Mouse (Mus musculus): ENCODE measurements at regions not wholly inside any gene's neighbourhood (a gene's known extent, or its start where the extent isn't known, plus 50 kb on each side); places are given as distances from the start of the nearest gene placed in this dataset.
"Not testable (repeated sequence)": the region's sequence is repeated elsewhere in the genome, so short reads cannot be mapped to it uniquely, and the experiment has no call there.

- not testable (repeated sequence) for ATAC-seq
- WGBS, result 76% methylated on average over 2 of the region's 7 CpGs
Measured at GRCm38 (mm10) chr6:47679946-47680345, 84.8 kb upstream of the Ezh2 start.

DNA sequence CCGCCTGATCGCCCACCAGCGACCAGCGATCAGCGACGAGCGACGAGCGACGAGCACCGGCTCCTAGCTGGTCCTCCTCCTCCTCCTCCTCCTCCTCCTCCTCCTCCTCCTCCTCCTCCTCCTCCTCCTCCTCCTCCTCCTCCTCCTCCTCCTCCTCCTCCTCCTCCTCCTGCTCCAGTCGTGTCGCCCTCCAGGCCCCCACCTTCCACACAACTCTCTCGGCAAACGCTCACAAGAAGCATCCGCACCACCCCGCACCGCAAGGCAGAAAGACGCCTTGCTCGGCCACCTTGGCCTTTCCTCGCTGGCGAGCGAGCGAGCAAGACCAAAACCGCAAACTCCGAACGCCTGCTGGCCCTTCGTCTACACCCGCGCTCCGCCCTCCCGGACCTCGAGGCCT, 77.6 kb upstream of the Ezh2 start:
- not testable (repeated sequence) for ATAC-seq; H3K4me1 ChIP-seq (ENCODE audit: insufficient read depth); H3K27ac ChIP-seq (ENCODE audit: low read depth, low read length); H3K27me3 ChIP-seq (ENCODE audit: insufficient read depth, low read length); H3K9me3 ChIP-seq (ENCODE audit: low read length); DNase-seq; H3K36me3 ChIP-seq (ENCODE audit: insufficient read depth); H3K9ac ChIP-seq
- peak overlapping the region; percentile 25; the same call in 1 of the 2 replicates for H3K4me3 ChIP-seq (ENCODE audit: low read depth, low read length)
- peak overlapping the region; percentile 36 for H3K4me2 ChIP-seq (ENCODE audit: low read depth)
- WGBS, result 7% methylated on average over 7 of the region's 33 CpGs

More at GRCm38 (mm10) chr6:47679946-47680345, 84.8 kb upstream of the Ezh2 start:
- not testable (repeated sequence) for DNase-seq; H3K27ac ChIP-seq (ENCODE audit: low read depth, low read length); H3K4me1 ChIP-seq (ENCODE audit: insufficient read depth); H3K4me2 ChIP-seq (ENCODE audit: low read depth); H3K9ac ChIP-seq; H3K36me3 ChIP-seq (ENCODE audit: insufficient read depth); H3K4me3 ChIP-seq (ENCODE audit: low read depth, low read length); H3K9me3 ChIP-seq (ENCODE audit: low read length); H3K27me3 ChIP-seq (ENCODE audit: insufficient read depth, low read length)

GRCm38 (mm10) chr6:47652880-47653279, 57.7 kb upstream of the Ezh2 start:
- WGBS, result 63% methylated on average over 2 of the region's 3 CpGs
- not testable (repeated sequence) for ATAC-seq; H3K9ac ChIP-seq; H3K4me3 ChIP-seq (ENCODE audit: low read depth, low read length); H3K4me2 ChIP-seq (ENCODE audit: low read depth); H3K27ac ChIP-seq (ENCODE audit: low read depth, low read length); H3K9me3 ChIP-seq (ENCODE audit: low read length); DNase-seq; H3K36me3 ChIP-seq (ENCODE audit: insufficient read depth); H3K4me1 ChIP-seq (ENCODE audit: insufficient read depth); H3K27me3 ChIP-seq (ENCODE audit: insufficient read depth, low read length)

- Histone ChIP-seq H3K27ac (ENCODE audit: low read depth, low read length) (peak overlapping the region; percentile 79), H3K4me3 (ENCODE audit: low read depth, low read length) (peak overlapping the region; percentile 77), H3K9ac (peak overlapping the region; percentile 75), H3K4me2 (ENCODE audit: low read depth) (peak overlapping the region; percentile 61)
- H3K9me3 ChIP-seq (ENCODE audit: low read length); H3K4me1 ChIP-seq (ENCODE audit: insufficient read depth); ATAC-seq; DNase-seq; H3K27me3 ChIP-seq (ENCODE audit: insufficient read depth, low read length); H3K36me3 ChIP-seq (ENCODE audit: insufficient read depth): not testable (repeated sequence)
- 3% methylated on average over 21 of the region's 23 CpGs for WGBS
Measured at GRCm38 (mm10) chr6:47651385-47651718, 56.2 kb upstream of the Ezh2 start.

GRCm38 (mm10) chr6:47650463-47651384, 55.6 kb upstream of the Ezh2 start:
- peak; percentile 96 for DNase-seq
- peak overlapping the region; percentile 61 for H3K4me2 ChIP-seq (ENCODE audit: low read depth)
- H3K4me1 ChIP-seq (ENCODE audit: insufficient read depth), result no peaks in the 10 kb centered on the region
- H3K9me3 ChIP-seq (ENCODE audit: low read length), result no peaks in the 10 kb centered on the region
- H3K36me3 ChIP-seq (ENCODE audit: insufficient read depth), result no peaks in the 10 kb centered on the region
- peak overlapping the region; percentile 77 for H3K4me3 ChIP-seq (ENCODE audit: low read depth, low read length)
- 1% methylated on average over 45 of the region's 46 CpGs for WGBS
- no peaks in the 10 kb centered on the region for H3K27me3 ChIP-seq (ENCODE audit: insufficient read depth, low read length)
- ATAC-seq, result peak; percentile 97
- H3K27ac ChIP-seq (ENCODE audit: low read depth, low read length), result peak overlapping the region; percentile 79
- peak; percentile 99 for TF ChIP-seq CTCF (IDR thresholded peaks at IDR 0.05; ENCODE audit: low read depth)
- H3K9ac ChIP-seq, result peak overlapping the region; percentile 75

- 92% methylated on average over 6 of the region's 6 CpGs for WGBS
- Histone ChIP-seq H3K4me3 (ENCODE audit: low read depth, low read length) (no peak overlapping the region), H3K36me3 (ENCODE audit: insufficient read depth) (no peaks in the 10 kb centered on the region), H3K9ac (no peak overlapping the region), H3K4me2 (ENCODE audit: low read depth) (no peak overlapping the region), H3K27ac (ENCODE audit: low read depth, low read length) (no peak overlapping the region), H3K4me1 (ENCODE audit: insufficient read depth) (no peaks in the 10 kb centered on the region), H3K9me3 (ENCODE audit: low read length) (no peaks in the 10 kb centered on the region), H3K27me3 (ENCODE audit: insufficient read depth, low read length) (no peaks in the 10 kb centered on the region)
- ATAC-seq, result no peak
- no peak for DNase-seq
- no peak for TF ChIP-seq CTCF (IDR thresholded peaks at IDR 0.05; ENCODE audit: low read depth)
Measured at GRCm38 (mm10) chr6:47649961-47650360, 54.8 kb upstream of the Ezh2 start.

DNA sequence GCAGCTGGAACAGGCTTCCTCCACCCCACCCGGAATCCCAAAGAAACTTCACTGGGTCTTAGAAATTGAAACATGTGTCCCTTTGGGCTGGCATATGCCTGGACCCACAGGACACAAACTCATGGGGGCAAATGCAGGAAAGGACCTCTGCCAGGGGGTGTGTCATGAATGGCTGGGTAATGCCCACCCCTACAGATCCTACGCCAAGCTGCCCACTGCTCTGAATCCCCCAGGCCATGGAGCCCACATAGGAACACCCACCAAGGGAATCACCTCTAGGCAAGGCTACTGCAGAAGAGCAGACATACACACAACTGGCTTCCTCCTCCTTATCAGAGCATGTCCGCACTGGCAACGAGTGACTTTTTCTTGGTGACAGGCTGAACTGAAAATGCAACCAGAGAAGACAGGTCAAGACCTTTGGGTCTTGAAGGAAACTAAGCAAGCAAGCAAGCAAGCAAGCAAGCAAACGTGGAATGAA, 54.4 kb upstream of the Ezh2 start:
- ATAC-seq (no peak), DNase-seq (no peak)
- no peaks in the 10 kb centered on the region for H3K9me3 ChIP-seq (ENCODE audit: low read length)

More for the DNA sequence above, 54.4 kb upstream of the Ezh2 start:
- Histone ChIP-seq H3K27ac (ENCODE audit: low read depth, low read length) (no peak overlapping the region), H3K4me3 (ENCODE audit: low read depth, low read length) (no peak overlapping the region), H3K27me3 (ENCODE audit: insufficient read depth, low read length) (no peaks in the 10 kb centered on the region), H3K4me2 (ENCODE audit: low read depth) (no peak overlapping the region), H3K36me3 (ENCODE audit: insufficient read depth) (no peaks in the 10 kb centered on the region), H3K4me1 (ENCODE audit: insufficient read depth) (no peaks in the 10 kb centered on the region), H3K9ac (no peak overlapping the region)
- no peak for TF ChIP-seq CTCF (IDR thresholded peaks at IDR 0.05; ENCODE audit: low read depth)
- 80% methylated on average over 5 of the region's 5 CpGs for WGBS

All from forebrain, postnatal 0 days (tissue).